Mouse (Mus musculus) lung, adult 18-20 months (tissue): ENCODE results near the gene Gm10271.
A peak's percentile ranks its signal among the peaks of the same experiment; 100 is the strongest.

ENCODE experiments used
- DNase-seq, 2 experiments: peaks; one replicate each; pipeline ENCODE4 v3.0.0; 2022; ENCODE audit warnings: mixed read lengths in 2 of 2

Gene Gm10271

GRCm38 (mm10) chr10:116972509-116972908, at the start of gene Gm10271:
Gene Gm10271, minus strand, starts transcription at chr10:116972609.
- DNase-seq = no peak

GRCm38 (mm10) chr10:117021020-117021754, 48.8 kb upstream of the Gm10271 start:
- no peak for DNase-seq

GRCm38 (mm10) chr10:117018281-117018840, 46.0 kb upstream of the Gm10271 start:
- DNase-seq = no peak

GRCm38 (mm10) chr10:117014565-117014964, 42.2 kb upstream of the Gm10271 start:
- DNase-seq = no peak

GRCm38 (mm10) chr10:117013689-117014390, 41.4 kb upstream of the Gm10271 start:
- DNase-seq = no peak

GRCm38 (mm10) chr10:117011047-117011446, 38.6 kb upstream of the Gm10271 start:
- no peak for DNase-seq

GRCm38 (mm10) chr10:117009691-117010090, 37.3 kb upstream of the Gm10271 start:
- DNase-seq = no peak

GRCm38 (mm10) chr10:117005707-117006464, 33.5 kb upstream of the Gm10271 start:
- DNase-seq = no peak

- no peak for DNase-seq
These were observed 32.3 kb upstream of the Gm10271 start for GRCm38 (mm10) chr10:117004695-117005094.

GRCm38 (mm10) chr10:117000975-117001374, 28.6 kb upstream of the Gm10271 start:
- peak in 1 of 2 experiments; percentile 25 for DNase-seq

- no peak for DNase-seq
These were observed 26.5 kb upstream of the Gm10271 start for GRCm38 (mm10) chr10:116998716-116999455.

GRCm38 (mm10) chr10:116996236-116996600, 23.8 kb upstream of the Gm10271 start:
- DNase-seq = peak; percentile 74 to 83

- DNase-seq = peak in 1 of 2 experiments; percentile 8
These were observed 23.3 kb upstream of the Gm10271 start for GRCm38 (mm10) chr10:116995584-116996235.

- DNase-seq = no peak
These were observed 22.8 kb upstream of the Gm10271 start for GRCm38 (mm10) chr10:116995162-116995561.

- DNase-seq = peak in 1 of 2 experiments; percentile 18
These were observed 21.6 kb upstream of the Gm10271 start for GRCm38 (mm10) chr10:116993971-116994370.

GRCm38 (mm10) chr10:116986264-116987082, 14.1 kb upstream of the Gm10271 start, which contains the start of gene Best3:
Gene Best3, plus strand, starts transcription at chr10:116986314.
- DNase-seq = peak in 1 of 2 experiments; percentile 21

GRCm38 (mm10) chr10:116984836-116985235, 12.4 kb upstream of the Gm10271 start:
- DNase-seq = no peak

GRCm38 (mm10) chr10:116982526-116982925, 10.1 kb upstream of the Gm10271 start:
- no peak for DNase-seq

- peak in 1 of 2 experiments; percentile 16 for DNase-seq
These were observed 8.5 kb upstream of the Gm10271 start for GRCm38 (mm10) chr10:116980888-116981287.

- DNase-seq = no peak
These were observed 7.9 kb upstream of the Gm10271 start for GRCm38 (mm10) chr10:116980273-116980672.

- DNase-seq = no peak
These were observed 6.4 kb upstream of the Gm10271 start for GRCm38 (mm10) chr10:116978841-116979240.
